Mouse (Mus musculus) naive thymus-derived CD4-positive, alpha-beta T cell, adult 5 months (primary cell): ENCODE data around the gene Fez2. TPM values are rescaled to one million over a fixed set of nuclear protein-coding genes. Genes with fewer than 3 reads are reported as not detected.

Experiments used
- polyA plus RNA-seq: library from polyadenylated mRNA; unstranded; fragments of 100-300 nt; shearing (Covaris generic); gene quantifications from one replicate; pipeline ENCODE4 v1.2.1, GENCODE M21; 2017

Fez2 gene
- 42.7 TPM for polyA plus RNA-seq

DNA sequence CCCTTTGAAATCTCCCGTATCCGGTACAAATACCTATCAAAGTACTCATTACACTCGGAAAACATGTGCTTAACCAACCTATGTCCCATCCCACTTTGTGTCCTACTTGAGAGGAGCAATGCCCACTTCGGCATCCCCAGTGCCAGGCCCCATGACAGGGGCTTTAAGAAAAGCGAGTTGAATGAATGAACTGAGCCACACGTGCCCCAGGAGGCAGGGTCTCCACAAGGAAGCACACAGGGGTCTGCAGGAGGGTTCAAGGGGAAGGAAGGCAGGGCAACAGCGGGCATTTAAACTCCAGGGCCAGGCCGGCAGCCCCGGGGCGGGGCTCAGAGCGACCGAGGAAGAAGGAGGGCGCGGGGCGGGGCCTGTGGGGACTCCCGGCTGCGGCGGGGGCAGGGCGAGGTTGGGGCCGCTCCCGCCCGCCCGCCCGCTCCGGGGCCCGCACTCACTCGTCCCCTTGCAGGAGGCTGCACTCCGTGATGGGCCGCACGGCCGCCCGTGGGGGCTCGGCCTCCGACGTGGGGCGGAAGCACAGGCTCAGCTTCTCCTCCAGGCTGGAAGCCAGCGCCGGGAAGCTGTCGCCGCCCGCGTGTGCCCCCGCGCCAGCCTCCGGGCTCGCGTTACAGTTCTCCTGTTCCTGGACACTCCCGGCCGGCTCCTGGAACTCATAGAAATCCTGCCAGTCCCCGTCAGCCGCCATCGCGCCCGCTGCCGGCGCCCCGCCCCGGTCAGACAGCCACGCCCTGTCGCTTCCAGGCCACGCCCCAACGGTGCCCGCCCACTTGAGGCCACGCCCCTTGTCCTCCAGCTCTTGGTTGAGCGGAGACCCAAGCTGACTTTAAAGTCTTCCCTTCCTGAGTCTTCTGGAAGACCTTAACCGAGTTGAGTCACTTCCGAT, at the start of gene Fez2:
Fez2 (minus strand) TSS at position 772 of the 901 bp plus-strand sequence.

Other genes starting within 250 kb of the Fez2 start
- gene Crim1, start 217.9 kb downstream of the Fez2 start, polyA plus RNA-seq: 45.1 TPM
- gene Vit, start 89.9 kb upstream of the Fez2 start, polyA plus RNA-seq: not detected